Mouse (Mus musculus) ES-E14 (cell line): ENCODE measurements around the gene Olfr112. TPM values are rescaled to one million over a fixed set of nuclear protein-coding genes. Genes with fewer than 3 reads are reported as not detected.

Experiments used
- total RNA-seq: library from RNA; depleted of rRNA; stranded (reverse); fragments of 300-350 nt; gene quantifications from 2 replicates; pipeline ENCODE4 v1.2.3, GENCODE M21; 2012; rRNA removed

The Olfr112 gene
- total RNA-seq, 1 experiment: not detected

Other genes with a start within 250 kb of the Olfr112 start
- not detected in 2 replicates for gene Olfr103, start 229.8 kb downstream of the Olfr112 start, total RNA-seq
- gene Olfr104-ps, start 209.9 kb downstream of the Olfr112 start, total RNA-seq: not detected in 2 replicates
- not detected in 2 replicates for gene Olfr105-ps, start 190.4 kb downstream of the Olfr112 start, total RNA-seq
- not detected in 2 replicates for gene Olfr106-ps, start 179.1 kb downstream of the Olfr112 start, total RNA-seq
- gene Olfr107, start 170.2 kb downstream of the Olfr112 start, total RNA-seq: not detected in 2 replicates
- not detected in 2 replicates for gene Olfr108, start 124.0 kb downstream of the Olfr112 start, total RNA-seq
- not detected in 2 replicates for gene Olfr109, start 110.5 kb downstream of the Olfr112 start, total RNA-seq
- gene H2-M2, start 85.9 kb downstream of the Olfr112 start, total RNA-seq: 0.21 and 0.27 TPM in 2 replicates
- not detected in 2 replicates for gene Olfr110, start 77.0 kb downstream of the Olfr112 start, total RNA-seq
- not detected in 2 replicates for gene Olfr111, start 61.4 kb downstream of the Olfr112 start, total RNA-seq
- gene Olfr113, start 8.2 kb upstream of the Olfr112 start, total RNA-seq: not detected in 2 replicates
- not detected in 2 replicates for gene Olfr114, start 23.3 kb upstream of the Olfr112 start, total RNA-seq
- not detected in 2 replicates for gene Olfr115, start 57.7 kb upstream of the Olfr112 start, total RNA-seq
- not detected in 2 replicates for gene Olfr116, start 57.7 kb upstream of the Olfr112 start, total RNA-seq
- gene Olfr117, start 94.3 kb upstream of the Olfr112 start, total RNA-seq: not detected in 2 replicates
- gene Olfr118, start 97.5 kb upstream of the Olfr112 start, total RNA-seq: 0.13 and 0.16 TPM in 2 replicates
- gene Olfr119, start 127.1 kb upstream of the Olfr112 start, total RNA-seq: not detected in 2 replicates
- gene Olfr120, start 152.4 kb upstream of the Olfr112 start, total RNA-seq: not detected in 2 replicates
- gene Olfr121, start 179.4 kb upstream of the Olfr112 start, total RNA-seq: not detected in 2 replicates
- not detected in 2 replicates for gene Olfr122, start 199.2 kb upstream of the Olfr112 start, total RNA-seq
- not detected in 2 replicates for gene Olfr123, start 224.1 kb upstream of the Olfr112 start, total RNA-seq
- gene Olfr124, start 230.4 kb upstream of the Olfr112 start, total RNA-seq: not detected in 2 replicates